Mouse (Mus musculus) liver, adult 2 months (tissue): ENCODE results near the gene Tmem50b. TPM values are rescaled to one million over a fixed set of nuclear protein-coding genes. Genes with fewer than 3 reads are reported as not detected.
A peak's percentile ranks its signal among the peaks of the same experiment; 100 is the strongest.

ENCODE experiments used
- DNase-seq: peaks from one replicate; pipeline ENCODE4 v3.0.0-alpha.2; 2011; ENCODE audit warnings: low read depth, low spot score; ENCODE audit errors: extremely low read depth
- H3K27ac ChIP-seq: fragments of 200-500 bp; replicated peaks from 2 replicates; pipeline ENCODE4 v1.5.1; 2012; ENCODE audit warnings: low read depth, mild to moderate bottlenecking, control low read depth, inconsistent platforms, low read length; ENCODE audit not compliant: insufficient read depth
- H3K27me3 ChIP-seq: fragments of 200-500 bp; 2 replicates; pipeline ENCODE4 v1.6.1; 2012; ENCODE audit warnings: mild to moderate bottlenecking, moderate library complexity, low read length, inconsistent platforms; ENCODE audit not compliant: control insufficient read depth, insufficient read depth
- H3K36me3 ChIP-seq: fragments of 200-500 bp; 2 replicates; pipeline ENCODE4 v1.6.1; 2012; ENCODE audit warnings: low read length, inconsistent platforms; ENCODE audit not compliant: control insufficient read depth, insufficient read depth
- H3K4me1 ChIP-seq: fragments of 200-500 bp; 2 replicates; pipeline ENCODE4 v1.6.1; 2011; ENCODE audit warnings: low read length; ENCODE audit not compliant: control insufficient read depth, insufficient read depth
- H3K4me3 ChIP-seq: fragments of 200-500 bp; 2 replicates; pipeline ENCODE4 v1.5.1; 2011; ENCODE audit warnings: low read depth, mild to moderate bottlenecking, control low read depth, low read length, moderate library complexity; ENCODE audit not compliant: insufficient read depth
- H3K79me2 ChIP-seq: fragments of 200-500 bp; 2 replicates; pipeline ENCODE4 v1.6.1; 2012; ENCODE audit warnings: inconsistent platforms, mild to moderate bottlenecking, low read length, moderate library complexity; ENCODE audit not compliant: control insufficient read depth, insufficient read depth
- H3K9ac ChIP-seq: fragments of 200-500 bp; 2 replicates; pipeline ENCODE4 v1.6.1; 2012; ENCODE audit warnings: low read depth, mild to moderate bottlenecking, control low read depth, inconsistent platforms, low read length
- CTCF ChIP-seq: fragments of 200-500 bp; IDR thresholded peaks from 2 replicates; pipeline ENCODE4 v1.5.1; 2011; ENCODE audit warnings: low read depth, low read length, control low read depth
- POLR2A ChIP-seq: fragments of 200-500 bp; IDR thresholded peaks from 2 replicates; pipeline ENCODE4 v1.6.1; 2011; ENCODE audit warnings: low read length, control low read depth; ENCODE audit not compliant: insufficient read depth; ENCODE audit errors: extremely low read depth
- WGBS: fragments of 180-500 bp; shearing (Covaris S2); methylation state at CpG from one replicate; pipeline ENCODE4 v1.1.7; 2018; 5-methylcytosine and 5-hydroxymethylcytosine counted together
- polyA plus RNA-seq: library from polyadenylated mRNA; depleted of rRNA; stranded (reverse); fragments of >200 nt; gene quantifications from 2 replicates; pipeline ENCODE4 v1.2.3, GENCODE M21; 2012
- total RNA-seq: library from RNA; depleted of rRNA; stranded (reverse); fragments of >200 nt; gene quantifications from 2 replicates; pipeline ENCODE4 v1.2.3, GENCODE M21; 2014

The Tmem50b gene
- total and polyA plus RNA-seq, 2 experiments, result 3.0 to 6.2 TPM

- Histone ChIP-seq H3K36me3 (no peaks in the 10 kb centered on the region), H3K4me3 (no peak overlapping the region), H3K9ac (no peak overlapping the region), H3K79me2 (no peaks in the 10 kb centered on the region), H3K27me3 (no peaks in the 10 kb centered on the region), H3K4me1 (peaks cover 5% of the 10 kb centered on the region), H3K27ac (no peak overlapping the region)
- 79% methylated on average over 10 of the region's 10 CpGs for WGBS
- TF ChIP-seq POLR2A (no peak), CTCF (no peak)
- DNase-seq, result no peak
Observed at GRCm38 (mm10) chr16:91568960-91569359, 28.6 kb downstream of the Tmem50b start.

GRCm38 (mm10) chr16:91566002-91566401 is 31.6 kb downstream of the Tmem50b start:
- Histone ChIP-seq H3K27me3 (no peaks in the 10 kb centered on the region), H3K27ac (no peak overlapping the region)
- TF ChIP-seq POLR2A (no peak), CTCF (no peak)

GRCm38 (mm10) chr16:91565292-91565951 is 32.2 kb downstream of the Tmem50b start:
- Histone ChIP-seq H3K4me1 (peaks cover 11% of the 10 kb centered on the region), H3K4me3 (no peak overlapping the region), H3K27me3 (no peaks in the 10 kb centered on the region), H3K79me2 (no peaks in the 10 kb centered on the region), H3K36me3 (peaks cover 8% of the 10 kb centered on the region; the same call in 1 of the 2 replicates), H3K27ac (no peak overlapping the region), H3K9ac (no peak overlapping the region)
- WGBS, result 73% methylated on average over 9 of the region's 9 CpGs
- TF ChIP-seq POLR2A (no peak), CTCF (no peak)
- DNase-seq, result no peak

More at GRCm38 (mm10) chr16:91566002-91566401, 31.6 kb downstream of the Tmem50b start:
- Histone ChIP-seq H3K9ac (no peak overlapping the region), H3K4me3 (no peak overlapping the region), H3K4me1 (peaks cover 10% of the 10 kb centered on the region), H3K36me3 (peaks cover 7% of the 10 kb centered on the region; the same call in 1 of the 2 replicates), H3K79me2 (no peaks in the 10 kb centered on the region)
- 92% methylated on average over 7 of the region's 7 CpGs for WGBS
- no peak for DNase-seq

DNA sequence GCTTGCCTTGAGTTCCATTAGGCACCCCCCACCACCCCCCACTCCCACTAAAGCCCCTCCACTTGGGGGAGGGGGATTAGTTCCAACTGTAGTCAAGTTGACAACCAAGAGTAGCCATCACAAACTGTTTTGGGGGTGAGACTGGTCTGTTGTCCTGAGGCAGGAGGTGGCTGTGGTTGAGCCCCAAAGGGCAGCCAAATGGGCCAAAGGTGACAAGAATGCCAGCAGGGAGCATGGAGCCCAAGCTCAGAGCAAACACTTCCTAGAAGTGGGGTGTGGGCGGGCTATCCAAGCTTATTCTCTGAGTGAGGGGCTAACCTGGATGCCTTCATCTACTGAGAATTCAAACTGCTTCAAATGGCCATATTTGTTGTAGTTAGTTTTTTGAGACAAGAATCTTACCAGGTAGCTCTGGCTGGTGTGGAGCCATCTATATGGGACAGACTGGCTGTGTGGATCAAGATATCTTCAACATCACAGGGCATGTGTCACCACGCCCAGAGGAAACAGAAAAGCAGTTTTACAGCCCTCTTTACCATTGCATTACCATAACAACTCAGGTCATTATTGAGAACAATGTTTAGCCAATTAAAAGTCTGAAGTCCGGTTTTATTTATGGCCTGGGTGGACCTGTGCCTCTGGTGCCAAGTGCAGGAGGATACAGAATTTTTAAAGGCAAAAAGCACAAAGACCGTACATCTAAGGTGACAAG is 32.9 kb downstream of the Tmem50b start:
- TF ChIP-seq POLR2A, result no peak
- no peak for TF ChIP-seq CTCF
- no peaks in the 10 kb centered on the region for H3K79me2 ChIP-seq
- H3K9ac ChIP-seq, result no peak overlapping the region
- H3K36me3 ChIP-seq, result peaks cover 11% of the 10 kb centered on the region; the same call in 1 of the 2 replicates
- peaks cover 11% of the 10 kb centered on the region for H3K4me1 ChIP-seq
- DNase-seq, result peak; percentile 60
- no peak overlapping the region for H3K4me3 ChIP-seq
- WGBS, result 34% methylated on average over 4 of the region's 4 CpGs
- no peaks in the 10 kb centered on the region for H3K27me3 ChIP-seq
- peak overlapping the region; percentile 41 for H3K27ac ChIP-seq

- TF ChIP-seq CTCF (no peak), POLR2A (no peak)
- H3K36me3 ChIP-seq, result peaks cover 23% of the 10 kb centered on the region; the same call in 1 of the 2 replicates
- H3K27ac ChIP-seq, result peak overlapping the region; percentile 70
- H3K9ac ChIP-seq, result peak overlapping the region; percentile 16
- no peaks in the 10 kb centered on the region for H3K79me2 ChIP-seq
- H3K27me3 ChIP-seq, result no peaks in the 10 kb centered on the region
- H3K4me1 ChIP-seq, result peaks cover 11% of the 10 kb centered on the region
- peak overlapping the region; percentile 19; the same call in 1 of the 2 replicates for H3K4me3 ChIP-seq
- peak; percentile 73 for DNase-seq
- 51% methylated on average over 38 of the region's 38 CpGs for WGBS
Observed at GRCm38 (mm10) chr16:91561541-91562457, 35.8 kb downstream of the Tmem50b start.
